Mouse (Mus musculus) cortical plate, adult 2 months (tissue): ENCODE results near the gene Prf1.

ENCODE experiments used
- CTCF ChIP-seq: fragments of 200-500 bp; IDR thresholded peaks from 2 replicates; pipeline ENCODE4 v1.5.1; 2011; ENCODE audit warnings: mild to moderate bottlenecking, control low read depth, low read length; ENCODE audit not compliant: insufficient read depth; ENCODE audit errors: extremely low read depth
- POLR2A ChIP-seq: fragments of 200-500 bp; IDR thresholded peaks from 2 replicates; pipeline ENCODE4 v1.6.1; 2011; ENCODE audit warnings: mild to moderate bottlenecking, low read length, control low read depth; ENCODE audit not compliant: insufficient read depth; ENCODE audit errors: extremely low read depth

GRCm38 (mm10) chr10:61273844-61274215 lies 23.8 kb upstream of the Prf1 start:
- TF ChIP-seq POLR2A (no peak), CTCF (no peak)
